Mouse (Mus musculus) forebrain, embryonic 13.5 days (tissue): ENCODE data around the gene Cyp2u1. TPM values are rescaled to one million over a fixed set of nuclear protein-coding genes. Genes with fewer than 3 reads are reported as not detected.

Experiments
- ATAC-seq: fragments of 200-750 bp; cut with Nextera tagmentation; 2 replicates; pipeline ENCODE4 v1.8.0; 2017
- H3K27ac ChIP-seq: fragments of 300-500 bp; sonication (generic); 2 replicates; pipeline ENCODE4 v1.5.1; 2015; ENCODE audit warnings: inconsistent platforms, mild to moderate bottlenecking, moderate library complexity
- H3K27me3 ChIP-seq: fragments of 300-500 bp; sonication (generic); 2 replicates; pipeline ENCODE4 v1.6.1; 2015; ENCODE audit warnings: mild to moderate bottlenecking, inconsistent platforms
- H3K36me3 ChIP-seq: fragments of 300-500 bp; sonication (generic); 2 replicates; pipeline ENCODE4 v1.6.1; 2015; ENCODE audit warnings: mild to moderate bottlenecking, inconsistent platforms; ENCODE audit not compliant: poor library complexity, severe bottlenecking
- H3K4me1 ChIP-seq: fragments of 300-500 bp; sonication (generic); 2 replicates; pipeline ENCODE4 v1.6.1; 2015; ENCODE audit warnings: inconsistent platforms
- H3K4me2 ChIP-seq: fragments of 300-500 bp; sonication (generic); 2 replicates; pipeline ENCODE4 v1.6.1; 2015; ENCODE audit warnings: inconsistent platforms, mild to moderate bottlenecking, moderate library complexity
- H3K4me3 ChIP-seq: fragments of 300-500 bp; sonication (generic); 2 replicates; pipeline ENCODE4 v1.5.1; 2015; ENCODE audit warnings: mild to moderate bottlenecking, inconsistent platforms
- H3K9ac ChIP-seq: fragments of 300-500 bp; sonication (generic); 2 replicates; pipeline ENCODE4 v1.6.1; 2015; ENCODE audit warnings: mild to moderate bottlenecking, inconsistent platforms
- H3K9me3 ChIP-seq: fragments of 300-500 bp; sonication (generic); replicated peaks from 2 replicates; pipeline ENCODE4 v1.6.1; 2016; ENCODE audit warnings: inconsistent platforms
- WGBS: fragments of 180-500 bp; shearing (Covaris S2); methylation state at CpG from one replicate; pipeline ENCODE4 v1.1.7; 2015; 5-methylcytosine and 5-hydroxymethylcytosine counted together
- polyA plus RNA-seq: library from polyadenylated mRNA; unstranded; fragments of >200 nt; fragmentation: Nextera tagmentation; extraction: Ambion mirVana; gene quantifications from 2 replicates; pipeline ENCODE4 v1.2.1, GENCODE M21; 2015

Gene Cyp2u1
- polyA plus RNA-seq, 1 experiment from 2014 or later = 3.4 TPM

DNA sequence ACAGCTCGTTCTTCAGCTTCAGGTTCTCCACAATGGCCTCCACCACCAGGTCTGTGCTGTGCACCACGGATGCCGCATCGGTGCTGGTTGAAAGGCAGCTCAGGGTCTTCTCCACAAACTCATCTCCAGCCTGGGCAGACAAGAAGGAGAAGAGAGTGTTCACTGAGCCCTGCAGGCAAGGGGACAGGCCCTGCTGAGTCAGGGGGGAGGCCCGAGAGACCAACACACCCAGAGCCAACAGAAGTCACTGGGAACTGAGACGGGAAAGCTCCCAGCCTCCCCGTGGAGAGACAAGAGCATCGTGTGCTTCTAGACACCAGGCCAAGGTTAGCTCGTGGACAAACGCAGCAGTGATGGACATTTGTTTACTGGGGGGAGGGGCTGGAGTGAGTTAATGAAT is 54.6 kb downstream of the Cyp2u1 start:
- Histone ChIP-seq H3K4me1 (no peaks in the 10 kb centered on the region), H3K4me3 (no peak overlapping the region), H3K36me3 (no peaks in the 10 kb centered on the region; the same call in 1 of the 2 replicates), H3K27ac (no peak overlapping the region), H3K9ac (no peak overlapping the region), H3K9me3 (no peaks in the 10 kb centered on the region), H3K4me2 (no peak overlapping the region), H3K27me3 (no peaks in the 10 kb centered on the region)
- ATAC-seq = no peak
- WGBS = 92% methylated on average over 10 of the region's 10 CpGs

DNA sequence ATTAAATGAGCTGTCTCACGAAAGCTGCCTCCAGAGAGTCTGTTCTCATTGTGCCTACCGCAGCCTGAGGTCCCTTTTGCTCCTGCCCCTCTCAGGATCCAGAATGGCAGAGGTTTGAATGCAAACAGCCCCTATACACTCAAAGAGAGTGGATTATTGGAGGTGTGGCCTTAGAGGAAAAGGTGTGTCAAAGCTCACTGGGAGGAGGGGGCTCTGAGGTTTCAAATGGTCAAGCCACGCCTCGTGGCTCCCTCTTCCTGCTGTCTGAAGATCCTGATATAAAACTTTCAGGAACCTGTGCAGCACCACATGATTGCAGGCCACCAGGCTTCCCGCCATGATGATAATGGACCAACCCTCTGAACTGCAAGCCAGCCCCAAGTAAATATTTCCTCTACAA is 55.2 kb downstream of the Cyp2u1 start:
- Histone ChIP-seq H3K4me2 (no peak overlapping the region), H3K36me3 (no peaks in the 10 kb centered on the region; the same call in 1 of the 2 replicates), H3K4me3 (no peak overlapping the region), H3K9me3 (no peaks in the 10 kb centered on the region), H3K27ac (no peak overlapping the region), H3K9ac (no peak overlapping the region), H3K27me3 (no peaks in the 10 kb centered on the region), H3K4me1 (no peaks in the 10 kb centered on the region)
- WGBS = 82% methylated on average over 5 of the region's 5 CpGs
- ATAC-seq = no peak

DNA sequence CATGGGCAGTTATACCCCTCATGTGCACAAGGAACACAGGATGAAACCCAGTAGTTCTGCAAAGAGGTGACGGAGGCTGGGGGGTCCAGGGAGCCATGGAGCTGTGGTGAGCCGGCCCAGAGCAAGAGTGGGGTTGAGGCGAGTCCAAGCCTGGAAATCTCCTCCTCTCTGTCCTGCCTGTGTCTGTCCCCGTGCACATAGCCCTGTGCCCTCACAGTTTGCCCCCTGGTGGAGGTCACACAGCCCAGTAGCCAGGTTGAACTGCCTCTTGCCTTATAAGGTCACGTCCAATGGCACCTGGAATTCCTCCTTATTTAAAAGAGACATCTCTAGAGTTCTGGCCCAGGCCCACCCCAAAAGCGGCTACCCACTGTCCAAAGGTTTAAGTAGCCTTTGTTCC is 55.6 kb downstream of the Cyp2u1 start:
- Histone ChIP-seq H3K36me3 (no peaks in the 10 kb centered on the region; the same call in 1 of the 2 replicates), H3K9me3 (no peaks in the 10 kb centered on the region), H3K4me3 (no peak overlapping the region), H3K27me3 (no peaks in the 10 kb centered on the region), H3K4me1 (no peaks in the 10 kb centered on the region), H3K4me2 (no peak overlapping the region), H3K27ac (no peak overlapping the region), H3K9ac (no peak overlapping the region)
- 80% methylated on average over 6 of the region's 6 CpGs for WGBS
- ATAC-seq = no peak

DNA sequence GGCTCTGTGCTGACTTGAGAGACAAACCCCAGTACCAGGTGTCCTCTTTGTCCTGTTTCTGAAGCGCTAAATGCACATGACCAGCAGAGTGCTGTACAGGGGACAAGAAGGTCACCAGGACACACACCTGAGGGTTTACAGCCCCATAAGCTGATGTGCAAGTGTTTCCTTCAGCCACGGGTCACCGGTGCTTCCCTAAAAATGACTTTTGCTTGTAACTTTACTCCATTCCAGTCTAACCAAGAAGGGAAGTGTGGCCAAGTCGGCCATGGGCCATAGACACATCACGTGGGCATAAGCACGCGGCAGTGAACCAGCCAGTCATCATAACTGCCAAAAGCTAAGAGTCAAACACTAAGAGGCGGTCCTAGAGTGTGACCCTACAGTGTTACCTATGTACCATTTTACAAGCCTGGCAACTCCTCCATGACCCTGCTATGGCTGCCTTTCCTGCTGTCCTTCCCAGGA is 56.4 kb downstream of the Cyp2u1 start:
- Histone ChIP-seq H3K36me3 (no peaks in the 10 kb centered on the region; the same call in 1 of the 2 replicates), H3K27me3 (no peaks in the 10 kb centered on the region), H3K4me3 (no peak overlapping the region), H3K4me2 (no peak overlapping the region), H3K9ac (no peak overlapping the region), H3K9me3 (no peaks in the 10 kb centered on the region), H3K27ac (no peak overlapping the region), H3K4me1 (no peaks in the 10 kb centered on the region)
- WGBS = 92% methylated on average over 8 of the region's 8 CpGs
- ATAC-seq = no peak

DNA sequence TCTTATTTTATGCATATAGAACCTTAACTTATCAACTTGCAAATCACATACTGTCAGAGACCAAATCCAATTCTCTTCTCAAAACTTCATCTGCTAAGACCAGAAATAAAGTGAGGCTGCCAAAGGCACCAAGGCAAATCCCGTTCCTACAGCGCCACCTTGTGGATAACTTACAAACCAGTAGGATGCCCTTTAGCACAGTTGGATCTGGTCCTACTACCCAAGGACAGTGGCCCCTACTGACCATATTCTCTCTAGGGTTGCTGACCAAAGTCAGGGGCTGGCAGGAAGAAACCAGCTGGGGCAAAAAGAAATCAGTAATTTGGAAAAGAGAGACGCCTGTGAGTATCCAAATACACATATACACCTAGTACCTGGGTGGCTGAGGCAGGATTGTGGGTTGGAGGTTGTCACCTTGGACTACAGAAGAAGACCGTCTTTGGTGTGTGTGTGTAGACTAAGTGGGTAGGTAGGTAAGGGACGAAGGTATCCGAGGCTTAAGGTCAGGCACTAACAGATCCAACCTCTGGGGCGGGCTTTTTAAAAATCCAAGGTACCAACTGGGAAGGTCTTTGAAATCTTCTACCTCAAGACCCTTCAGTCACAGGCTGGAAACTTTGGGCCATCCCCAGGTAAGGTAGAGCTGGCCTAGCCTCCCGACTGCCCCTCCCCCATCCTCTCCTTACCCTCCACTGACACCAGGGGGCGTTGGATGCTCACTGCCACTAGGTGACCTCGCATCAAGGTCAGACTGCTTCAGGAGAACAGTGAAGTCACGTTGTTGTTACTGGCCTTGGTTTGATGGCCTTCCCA is 57.1 kb downstream of the Cyp2u1 start:
- 59% methylated on average over 11 of the region's 11 CpGs for WGBS
- H3K36me3 ChIP-seq = no peaks in the 10 kb centered on the region; the same call in 1 of the 2 replicates
- no peaks in the 10 kb centered on the region for H3K9me3 ChIP-seq
- no peak overlapping the region for H3K27ac ChIP-seq
- no peaks in the 10 kb centered on the region for H3K27me3 ChIP-seq
- H3K4me2 ChIP-seq = no peak overlapping the region
- no peak overlapping the region for H3K9ac ChIP-seq
- no peaks in the 10 kb centered on the region for H3K4me1 ChIP-seq
- peak; percentile 72 for ATAC-seq
- no peak overlapping the region for H3K4me3 ChIP-seq

Other genes with a start within 250 kb of the Cyp2u1 start
- 24.8 and 27.6 TPM in 2 replicates for gene Lef1, start 192.8 kb downstream of the Cyp2u1 start, polyA plus RNA-seq
- gene Hadh, start 31.1 kb downstream of the Cyp2u1 start, polyA plus RNA-seq = 37.2 and 40.9 TPM in 2 replicates
- gene Sgms2, start 188.2 kb upstream of the Cyp2u1 start, polyA plus RNA-seq = 0.53 and 0.68 TPM in 2 replicates